Mouse (Mus musculus): ENCODE measurements around the gene Gpx5.
A peak's percentile ranks its signal among the peaks of the same experiment; 100 is the strongest.

The Gpx5 gene

DNA sequence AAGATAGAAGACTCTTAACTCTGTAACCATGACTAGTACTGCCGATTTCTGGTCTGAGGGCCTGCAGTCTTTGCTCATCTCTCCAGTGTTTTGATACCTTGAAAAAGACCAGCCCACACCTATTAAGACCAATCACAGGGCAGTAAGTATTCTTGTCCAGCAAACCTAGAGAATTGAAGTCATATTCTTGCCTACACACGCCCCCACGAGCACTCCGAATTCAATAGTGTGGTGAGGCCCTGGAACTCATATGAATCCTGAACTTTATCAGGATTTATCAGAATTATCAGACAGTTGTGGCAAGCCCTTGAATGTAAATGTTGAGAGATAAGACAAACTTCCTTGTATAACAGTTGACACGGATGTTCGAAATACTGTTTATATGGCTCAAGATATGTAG, at the start of gene Gpx5:
Gpx5 (minus strand) TSS at position 101 of the 400 bp plus-strand sequence.
- ATAC-seq (ENCODE audit: insufficient number of reproducible peaks, low FRiP score, low TSS enrichment), result no peak

DNA sequence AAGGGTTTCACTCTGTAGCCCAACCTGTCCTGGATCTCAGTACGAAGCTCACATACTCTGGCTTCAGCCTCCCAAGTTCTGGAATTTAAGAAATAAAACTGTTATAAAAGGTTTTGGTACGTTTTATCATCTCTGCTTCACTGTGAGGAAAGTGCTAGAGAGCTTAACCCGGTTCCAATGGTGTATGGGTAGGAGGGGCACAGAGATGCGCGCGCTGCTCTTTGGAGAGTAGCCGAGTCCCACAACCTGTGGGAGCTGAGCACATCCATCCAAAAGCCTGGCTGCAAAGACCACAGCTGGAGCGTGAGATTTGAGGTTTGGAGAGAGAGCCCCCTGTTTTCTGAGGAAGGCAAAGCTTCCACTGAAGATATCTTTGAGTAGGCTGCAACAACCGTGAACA, 34.9 kb upstream of the Gpx5 start:
- no peak for ATAC-seq (ENCODE audit: insufficient number of reproducible peaks, low FRiP score, low TSS enrichment)

- peak; percentile 80 for ATAC-seq (ENCODE audit: insufficient number of reproducible peaks, low FRiP score, low TSS enrichment)
Observed at GRCm38 (mm10) chr13:21326657-21327211, 34.2 kb upstream of the Gpx5 start.

GRCm38 (mm10) chr13:21326191-21326590, 33.7 kb upstream of the Gpx5 start:
- 0 out of 2 replicates have a peak, but pooled peaks have one; percentile 26 for ATAC-seq (ENCODE audit: insufficient number of reproducible peaks, low FRiP score, low TSS enrichment)

GRCm38 (mm10) chr13:21323405-21323804, 30.9 kb upstream of the Gpx5 start:
- no peak for ATAC-seq (ENCODE audit: insufficient number of reproducible peaks, low FRiP score, low TSS enrichment)

- no peak for ATAC-seq (ENCODE audit: insufficient number of reproducible peaks, low FRiP score, low TSS enrichment)
Observed at GRCm38 (mm10) chr13:21322509-21323375, 30.2 kb upstream of the Gpx5 start.

DNA sequence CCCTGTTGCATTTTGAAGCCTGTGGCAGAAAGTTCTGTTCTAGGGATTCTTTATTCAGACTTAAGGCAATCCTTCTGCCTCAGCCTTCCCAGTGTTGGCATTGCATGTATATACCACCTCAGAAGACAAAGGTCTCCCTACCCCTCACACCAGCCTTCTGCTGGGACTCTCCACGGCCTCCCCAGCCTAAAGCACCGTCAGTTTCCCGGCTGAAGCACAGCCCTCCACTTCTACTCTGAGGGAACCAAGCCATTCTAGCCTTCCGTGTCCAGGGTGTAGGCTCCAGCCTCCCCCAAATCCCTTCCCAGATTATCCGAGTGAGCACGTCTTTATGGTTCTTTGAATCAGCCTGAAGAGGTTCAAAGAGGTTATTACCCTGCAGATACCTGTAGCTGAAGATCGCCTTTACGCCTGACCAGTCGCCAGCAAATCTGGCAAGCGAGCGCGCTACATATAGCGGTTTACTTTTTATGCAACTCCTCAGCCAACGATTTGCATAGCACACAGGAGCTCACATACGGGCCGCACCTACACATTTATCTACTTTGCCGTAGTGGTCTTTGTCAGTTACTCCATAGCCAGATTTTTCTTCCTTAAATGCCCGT, 29.5 kb upstream of the Gpx5 start:
- peak; percentile 63 for ATAC-seq (ENCODE audit: insufficient number of reproducible peaks, low FRiP score, low TSS enrichment)

- ATAC-seq (ENCODE audit: insufficient number of reproducible peaks, low FRiP score, low TSS enrichment), result no peak
Observed at GRCm38 (mm10) chr13:21320262-21320661, 27.7 kb upstream of the Gpx5 start.

GRCm38 (mm10) chr13:21313903-21314302, 21.4 kb upstream of the Gpx5 start:
- no peak for ATAC-seq (ENCODE audit: insufficient number of reproducible peaks, low FRiP score, low TSS enrichment)

DNA sequence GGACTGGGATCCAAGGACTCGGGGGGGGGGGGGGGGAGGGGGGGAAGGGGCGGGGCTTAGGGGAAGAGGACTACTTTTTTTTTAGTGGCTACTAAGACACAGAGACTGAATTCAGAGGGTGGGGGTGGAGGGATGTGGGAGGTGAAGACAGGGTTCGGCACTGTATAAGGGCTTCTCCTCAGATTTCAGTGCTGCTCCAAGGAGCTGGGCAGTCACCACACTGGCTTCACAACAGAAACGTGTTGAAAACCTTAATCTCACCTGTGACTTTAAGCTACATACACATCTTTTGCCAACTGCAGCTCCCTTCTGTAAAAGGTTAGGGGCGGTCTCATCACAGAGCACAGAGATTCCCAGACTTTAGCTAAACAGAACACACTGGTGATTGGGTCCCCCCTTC, 20.3 kb upstream of the Gpx5 start:
- no peak for ATAC-seq (ENCODE audit: insufficient number of reproducible peaks, low FRiP score, low TSS enrichment)

DNA sequence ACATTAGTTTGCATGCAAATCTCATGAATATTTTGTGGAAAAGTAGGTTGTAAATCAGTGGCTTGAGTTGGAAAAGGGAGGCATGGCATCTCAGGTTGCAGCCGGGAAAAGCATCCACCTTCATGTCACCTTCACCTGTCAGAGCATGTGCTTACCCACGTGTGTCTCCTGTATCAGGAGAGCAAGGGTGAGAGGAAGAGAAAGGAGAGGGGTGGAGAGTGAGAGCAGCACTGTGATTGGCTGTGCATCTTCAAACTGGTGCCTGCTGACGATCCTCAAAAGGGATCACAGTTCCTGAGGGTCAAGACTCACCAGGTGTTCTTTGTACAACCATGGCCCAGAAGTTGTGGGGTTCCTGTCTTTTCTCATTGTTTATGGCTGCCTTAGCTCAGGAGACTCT, 19.4 kb upstream of the Gpx5 start, which contains the start of gene Gpx6:
Gpx6 (plus strand) TSS at position 200 of the 400 bp plus-strand sequence.
- no peak for ATAC-seq (ENCODE audit: insufficient number of reproducible peaks, low FRiP score, low TSS enrichment)

DNA sequence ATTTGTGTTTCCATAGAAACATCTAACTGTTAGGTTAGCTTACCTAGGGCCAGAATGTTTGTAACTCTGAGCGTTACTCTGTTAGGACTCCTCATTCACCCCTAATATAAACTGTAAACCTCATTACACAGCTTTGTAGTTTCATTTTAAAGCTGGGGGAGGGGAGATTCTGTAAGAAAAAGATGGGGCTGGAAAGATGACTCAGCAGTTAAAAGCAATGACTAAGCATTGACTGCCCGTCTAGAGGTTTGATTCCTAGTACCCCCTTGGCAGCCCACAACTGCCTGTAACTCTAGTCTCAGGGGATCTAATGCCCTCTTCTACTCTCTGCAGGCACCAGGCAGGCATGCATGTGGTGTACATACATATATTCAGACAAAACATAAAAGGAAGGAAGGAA, 17.3 kb upstream of the Gpx5 start:
- ATAC-seq (ENCODE audit: insufficient number of reproducible peaks, low FRiP score, low TSS enrichment), result no peak

GRCm38 (mm10) chr13:21304483-21305066, 12.0 kb upstream of the Gpx5 start:
- no peak for ATAC-seq (ENCODE audit: insufficient number of reproducible peaks, low FRiP score, low TSS enrichment)

DNA sequence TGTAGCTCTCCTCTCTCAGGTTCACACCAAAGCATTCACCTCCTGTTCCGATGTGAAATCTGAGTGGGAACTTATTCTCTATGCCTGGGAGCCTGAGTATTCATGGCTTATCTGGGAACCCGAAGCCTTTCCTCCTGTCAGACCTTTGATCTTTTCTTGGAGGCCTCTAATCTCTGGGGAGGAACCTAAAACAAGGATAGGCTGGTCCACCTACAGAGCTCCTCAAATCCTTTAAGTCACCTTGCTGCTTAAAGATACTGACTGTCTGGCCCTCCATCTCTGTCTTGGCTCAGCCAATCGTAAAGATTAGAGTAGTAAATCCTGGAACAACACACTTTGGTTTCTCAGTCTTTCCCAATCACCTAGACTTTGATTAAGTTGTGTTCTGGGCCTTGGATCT, 6.0 kb upstream of the Gpx5 start:
- no peak for ATAC-seq (ENCODE audit: insufficient number of reproducible peaks, low FRiP score, low TSS enrichment)

DNA sequence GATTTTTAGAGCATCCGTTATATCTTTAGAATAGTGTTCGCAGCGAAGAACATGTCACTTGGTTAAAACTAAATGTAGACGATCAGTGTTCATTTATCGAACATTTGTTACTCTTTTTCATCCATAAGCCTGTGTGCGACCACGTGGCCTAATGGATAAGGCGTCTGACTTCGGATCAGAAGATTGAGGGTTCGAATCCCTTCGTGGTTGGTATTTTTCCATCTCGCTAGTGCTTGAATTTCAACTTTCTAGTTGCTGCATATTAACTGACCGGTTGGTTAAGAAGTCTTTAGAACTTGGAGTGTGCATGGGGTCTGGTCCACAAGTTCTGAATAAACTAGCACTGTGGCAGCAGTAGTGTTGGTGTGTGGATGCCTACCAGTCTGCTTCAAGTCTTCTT, 13.0 kb downstream of the Gpx5 start:
- peak; percentile 49 for ATAC-seq (ENCODE audit: insufficient number of reproducible peaks, low FRiP score, low TSS enrichment)

- ATAC-seq (ENCODE audit: insufficient number of reproducible peaks, low FRiP score, low TSS enrichment), result peak; percentile 36; the same call in 1 of the 2 replicates
Observed at GRCm38 (mm10) chr13:21279076-21279475, 13.5 kb downstream of the Gpx5 start.

DNA sequence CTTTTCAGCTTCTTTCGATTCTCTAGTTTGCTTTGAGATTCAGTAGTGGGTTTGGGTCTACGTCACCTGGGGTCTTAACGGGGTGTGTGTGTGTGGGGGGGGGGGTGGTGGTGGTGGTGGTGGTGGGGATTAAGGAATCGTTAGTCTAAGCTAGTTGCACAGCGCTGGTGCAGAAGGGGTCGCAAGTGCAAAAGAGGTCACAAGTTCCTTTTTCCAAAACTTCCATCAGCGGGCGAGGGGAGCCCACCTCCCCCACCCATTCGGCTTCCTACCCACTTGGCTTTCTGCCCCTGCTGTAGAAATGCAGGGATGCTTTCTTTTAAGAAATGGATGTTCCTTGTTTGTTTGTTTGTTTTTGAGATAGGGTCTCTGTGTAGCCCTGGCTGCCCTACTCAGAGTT, 16.0 kb downstream of the Gpx5 start:
- no peak for ATAC-seq (ENCODE audit: insufficient number of reproducible peaks, low FRiP score, low TSS enrichment)

DNA sequence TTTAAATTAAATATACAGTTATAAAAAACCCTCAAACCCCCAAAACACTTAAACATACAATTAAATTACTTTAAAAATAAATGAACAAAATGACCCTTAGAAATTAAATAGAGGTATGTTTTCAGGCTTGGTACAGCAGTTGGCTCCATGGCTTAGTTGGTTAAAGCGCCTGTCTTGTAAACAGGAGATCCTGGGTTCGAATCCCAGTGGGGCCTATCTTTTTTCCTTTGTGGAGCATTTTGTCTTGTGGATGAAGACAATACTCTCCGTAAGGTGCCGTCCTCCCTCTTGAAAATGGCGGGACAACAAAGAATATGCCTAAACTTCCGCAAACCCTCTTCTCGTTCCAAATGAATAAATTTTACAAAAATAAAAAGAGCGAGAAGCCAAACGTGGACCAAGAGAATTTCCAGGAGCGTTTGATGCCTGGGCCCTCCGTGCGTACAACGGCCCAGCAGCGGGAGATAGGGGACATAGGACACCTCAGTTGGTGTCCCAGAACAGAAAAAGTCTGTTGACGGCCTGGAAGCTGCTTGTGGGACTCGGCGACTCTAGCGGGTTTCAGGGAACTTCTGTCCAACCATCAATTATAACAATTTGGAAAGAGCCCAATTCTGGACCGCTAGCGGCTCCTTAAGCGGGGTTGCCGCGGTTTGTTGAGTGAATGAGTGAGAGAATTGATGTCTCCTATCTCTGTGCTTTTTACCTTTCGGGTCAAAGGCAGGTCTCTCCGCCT, 16.5 kb downstream of the Gpx5 start:
- 0 out of 2 replicates have a peak, but pooled peaks have one; percentile 27 for ATAC-seq (ENCODE audit: insufficient number of reproducible peaks, low FRiP score, low TSS enrichment)

DNA sequence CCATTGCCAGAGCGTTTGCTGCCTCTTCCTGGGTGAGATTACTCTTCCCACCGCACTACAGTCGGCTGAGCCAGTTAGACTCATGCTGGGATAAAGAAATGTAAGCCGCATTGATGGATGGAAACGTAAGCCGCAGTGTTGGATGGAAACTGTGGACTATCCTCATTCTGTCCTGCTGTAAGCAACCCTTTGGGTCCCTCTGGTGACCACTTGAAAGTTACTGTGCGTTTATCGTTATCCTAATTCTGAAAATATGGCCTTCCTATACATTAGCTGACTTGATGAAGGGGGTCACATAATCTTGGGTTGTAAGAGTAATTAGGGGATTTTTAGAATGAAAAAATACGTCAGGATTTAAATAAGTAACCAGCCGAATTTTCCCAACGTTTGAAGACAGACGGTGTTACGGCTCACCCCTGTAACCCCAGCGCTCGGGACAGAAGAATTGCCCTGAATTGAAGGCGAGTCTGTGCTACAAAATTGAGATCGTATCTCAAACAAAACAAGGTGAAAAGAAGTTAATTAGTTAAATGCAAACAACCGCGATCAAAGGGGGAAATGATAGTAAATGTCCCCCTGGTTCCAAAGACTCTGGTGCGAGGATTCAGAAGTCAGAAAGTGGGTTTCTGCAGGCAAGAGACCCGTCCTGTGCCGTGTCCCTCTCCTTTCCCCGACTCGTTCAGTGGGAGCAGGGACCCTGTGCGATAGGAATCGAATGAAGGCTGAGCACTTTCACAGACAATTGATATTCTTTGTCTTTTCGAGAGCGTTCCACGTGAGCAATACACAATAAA, 17.3 kb downstream of the Gpx5 start:
- ATAC-seq (ENCODE audit: insufficient number of reproducible peaks, low FRiP score, low TSS enrichment), result peak; percentile 71

- ATAC-seq (ENCODE audit: insufficient number of reproducible peaks, low FRiP score, low TSS enrichment), result no peak
Observed at GRCm38 (mm10) chr13:21268262-21268661, 24.3 kb downstream of the Gpx5 start.

Data from cerebellum, adult (tissue).